Mouse (Mus musculus) natural killer cell, adult 2 months (primary cell): Measurements from ENCODE around the gene Ier5.

ENCODE experiments used
- DNase-seq, 2 experiments: peaks; one replicate each; pipeline ENCODE4 v3.0.0; 2022; ENCODE audit warnings: low spot score in 2 of 2

Ier5 gene

DNA sequence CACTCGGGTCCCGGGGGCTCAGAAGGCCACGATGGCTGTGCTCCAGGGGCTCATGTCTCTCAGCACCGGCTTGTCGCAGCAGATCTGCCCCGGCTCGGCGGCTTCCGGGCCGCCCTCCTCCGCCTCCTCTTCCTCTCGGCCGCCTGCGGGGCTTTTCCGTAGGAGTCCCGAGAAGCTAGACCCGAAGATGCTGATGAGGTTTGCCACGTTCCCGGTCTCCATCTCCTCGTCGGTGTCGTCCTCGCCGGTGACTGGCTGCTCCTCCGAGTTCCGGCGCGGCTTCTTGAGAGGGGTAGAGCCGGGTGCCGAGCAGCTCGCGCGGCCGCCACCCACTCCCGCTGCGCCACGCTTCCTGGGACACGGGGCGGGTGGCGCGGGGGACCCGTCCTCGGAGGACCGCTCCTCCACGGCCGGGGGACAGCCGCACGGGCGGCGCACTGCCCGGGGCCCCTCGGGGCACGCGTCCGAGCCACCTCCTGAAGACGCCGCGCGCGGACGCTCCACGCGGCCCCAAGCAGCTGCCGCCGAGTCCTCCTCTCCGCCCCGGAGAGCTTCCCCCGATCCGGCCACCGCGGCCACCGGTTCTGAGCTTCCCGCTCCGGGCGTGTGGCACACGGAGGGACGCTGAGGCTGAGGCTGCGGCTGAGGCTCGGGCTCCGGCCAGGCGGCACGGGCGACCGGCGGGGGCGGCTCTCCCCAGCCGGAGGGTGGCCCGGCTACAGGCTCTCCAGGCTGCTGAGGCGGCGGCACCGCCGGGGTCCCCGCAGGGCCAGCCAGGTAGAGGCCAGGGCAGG, 753 bp downstream of the Ier5 start:
- peak; percentile 54 to 63 for DNase-seq

DNA sequence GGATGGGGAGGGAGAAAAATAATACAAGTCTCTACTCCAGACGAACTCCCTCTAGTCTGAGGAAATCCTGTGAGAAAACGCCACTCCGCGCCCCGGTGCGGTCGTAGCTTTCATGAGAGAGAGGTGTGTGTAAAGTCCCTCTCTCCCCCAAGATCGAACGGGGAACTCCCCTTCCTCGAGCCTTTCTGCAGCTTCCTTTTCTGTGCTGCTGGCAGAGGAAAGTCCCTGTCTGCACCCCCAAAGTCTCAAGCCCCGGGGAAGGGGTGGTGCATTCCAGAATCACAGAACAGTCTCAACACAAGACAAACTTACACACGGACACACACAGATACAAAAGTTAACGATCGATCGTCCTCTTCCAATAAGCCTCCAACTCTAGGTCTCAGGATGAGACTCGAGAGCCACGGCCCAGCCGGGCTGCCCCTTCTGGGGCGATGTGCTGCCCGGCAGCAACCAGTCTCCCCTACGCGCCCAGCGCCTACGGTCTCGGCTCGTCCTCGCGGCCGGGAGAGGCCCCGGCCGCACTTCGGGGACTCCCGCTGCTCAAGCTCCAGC, 1.4 kb downstream of the Ier5 start:
- peak; percentile 91 to 92 for DNase-seq

DNA sequence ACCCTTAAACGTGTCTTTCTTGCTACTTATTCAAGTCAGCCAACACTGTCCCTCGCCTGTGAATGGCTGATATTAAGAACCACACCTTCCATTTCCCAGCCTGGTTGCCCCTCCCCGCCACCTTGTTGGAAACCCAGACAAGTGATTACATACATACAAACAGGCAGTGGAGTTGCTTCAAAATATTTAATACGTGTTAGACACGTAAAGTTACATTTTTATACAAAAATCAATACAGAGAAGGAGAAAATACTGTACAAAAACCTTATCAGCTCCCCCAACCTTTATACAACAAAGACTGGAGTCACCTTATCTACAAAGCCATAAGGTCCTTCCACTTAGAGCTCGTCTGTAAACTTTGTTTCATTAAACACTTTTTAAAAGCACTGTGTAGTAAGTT, 2.1 kb downstream of the Ier5 start:
- peak; percentile 54 for DNase-seq

DNA sequence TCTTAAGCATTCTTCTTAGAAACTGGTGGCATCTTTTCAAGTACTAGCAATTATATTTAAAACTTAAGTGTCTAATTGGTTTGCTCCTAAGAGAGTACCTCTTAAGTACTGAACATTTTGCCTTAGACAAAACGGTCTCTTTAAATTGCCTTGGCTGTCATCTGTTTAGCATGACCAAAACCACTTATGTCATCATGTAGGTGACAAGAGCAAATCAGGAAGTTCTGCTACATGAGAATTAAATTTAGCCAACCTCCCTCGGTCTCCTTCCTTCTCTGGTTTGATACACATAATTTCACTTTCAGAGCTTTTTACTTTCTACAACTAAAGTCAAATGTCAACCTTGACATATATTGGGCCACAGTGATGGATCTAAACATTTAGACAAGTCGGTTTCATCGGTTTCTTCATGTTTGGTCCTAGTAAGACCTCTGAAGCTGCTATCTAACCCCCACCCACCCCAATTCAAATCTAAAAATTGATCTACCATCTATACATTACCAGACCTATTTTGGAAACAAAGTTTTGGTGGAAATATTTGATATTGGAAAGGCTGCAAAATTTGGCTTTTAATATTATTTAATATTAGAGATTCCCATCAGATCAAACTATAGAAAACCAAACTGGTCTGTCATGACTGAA, 2.7 kb downstream of the Ier5 start:
- DNase-seq = peak; percentile 44 to 49

GRCm38 (mm10) chr1:155093971-155094707, 5.3 kb downstream of the Ier5 start:
- no peak for DNase-seq

GRCm38 (mm10) chr1:155093145-155093791, 6.2 kb downstream of the Ier5 start:
- DNase-seq = no peak

DNA sequence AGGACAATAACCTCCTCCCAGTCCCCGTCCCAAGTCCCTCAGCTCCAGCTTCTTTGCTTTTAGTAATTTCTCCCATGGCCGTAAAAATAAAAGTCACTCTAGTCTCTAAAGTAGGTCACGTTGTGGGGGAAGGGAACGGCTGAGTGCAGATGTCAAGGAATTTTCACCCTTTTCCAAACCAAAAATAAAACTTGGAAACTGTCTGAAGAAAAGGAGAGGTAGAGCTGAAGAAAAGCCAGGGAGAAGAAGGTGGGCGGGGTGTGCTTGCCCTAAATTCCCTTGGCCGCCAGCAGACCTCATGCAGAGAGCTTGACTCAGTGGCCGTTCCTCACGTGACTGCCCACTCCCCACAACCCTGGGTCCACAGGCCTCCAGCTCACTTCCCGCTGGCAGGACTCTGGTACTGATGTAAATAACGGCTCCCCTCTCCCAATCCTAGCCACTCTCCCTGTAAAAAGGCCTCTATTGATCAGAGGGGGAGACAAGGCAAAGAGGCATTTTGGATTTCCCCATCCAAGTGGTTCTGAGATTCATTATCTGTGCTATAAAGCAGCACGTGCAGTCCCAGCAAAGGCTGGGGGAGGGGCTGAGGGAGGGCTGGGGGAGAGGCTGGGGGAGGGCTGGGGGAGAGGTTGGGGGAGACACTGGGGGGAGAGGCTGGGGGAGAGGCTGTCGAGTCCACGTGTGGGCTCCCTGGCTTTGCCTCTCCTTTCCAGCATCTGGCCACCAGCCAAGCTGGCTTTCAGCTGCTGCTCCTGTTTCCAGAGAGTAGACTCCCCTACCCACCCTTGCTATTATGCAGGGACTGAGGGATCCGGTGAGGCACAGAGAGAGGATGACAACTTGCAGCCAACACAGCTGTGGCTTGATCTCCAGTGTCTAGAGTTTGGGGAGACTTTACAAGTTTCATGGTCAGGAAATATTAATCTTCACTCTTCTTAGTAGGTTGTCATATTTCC, 7.3 kb downstream of the Ier5 start:
- DNase-seq = no peak

- DNase-seq = peak; percentile 19 to 76
Measured at GRCm38 (mm10) chr1:155091374-155091841, 8.0 kb downstream of the Ier5 start.

DNA sequence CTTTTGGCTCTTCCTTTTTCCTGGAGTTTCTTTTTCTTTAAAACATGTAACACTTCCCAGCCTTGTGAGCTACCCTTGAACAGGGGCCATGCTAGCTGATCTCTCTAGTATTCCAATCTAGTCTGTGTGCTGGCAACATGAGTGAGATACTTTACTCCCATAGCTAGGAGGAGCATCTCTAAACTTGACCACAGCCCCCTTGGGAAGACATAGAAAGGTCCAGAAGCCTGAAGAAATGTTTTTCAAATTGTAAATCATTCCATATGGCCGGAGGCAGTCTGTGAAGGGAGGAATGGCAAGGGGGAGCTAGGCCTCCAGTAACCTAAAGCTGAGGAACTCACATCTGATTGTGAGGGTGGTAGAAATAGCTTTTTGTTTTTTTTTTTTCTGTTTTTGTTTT, 8.7 kb downstream of the Ier5 start:
- DNase-seq = no peak

DNA sequence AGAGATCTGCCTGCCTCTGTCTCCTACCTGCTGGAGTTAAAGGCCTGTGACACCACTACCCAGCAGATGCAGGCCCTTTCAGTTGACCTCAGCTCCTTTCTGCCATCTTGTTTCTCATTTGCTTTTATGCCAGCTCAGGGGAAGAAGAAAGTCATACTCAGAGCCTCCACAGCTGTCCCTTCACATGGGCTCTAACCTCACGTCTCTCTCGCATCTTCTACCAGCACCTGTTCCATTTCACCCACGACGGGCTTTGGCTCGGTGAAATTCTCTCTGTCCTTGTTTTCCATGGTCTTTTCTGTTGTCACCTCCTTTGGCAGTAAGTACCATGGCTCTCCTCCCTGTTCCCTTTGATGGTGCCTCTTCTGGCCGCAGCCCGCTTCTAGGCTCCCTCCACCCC, 9.1 kb downstream of the Ier5 start:
- DNase-seq = no peak

GRCm38 (mm10) chr1:155088847-155089603, 10.4 kb downstream of the Ier5 start:
- DNase-seq = no peak

DNA sequence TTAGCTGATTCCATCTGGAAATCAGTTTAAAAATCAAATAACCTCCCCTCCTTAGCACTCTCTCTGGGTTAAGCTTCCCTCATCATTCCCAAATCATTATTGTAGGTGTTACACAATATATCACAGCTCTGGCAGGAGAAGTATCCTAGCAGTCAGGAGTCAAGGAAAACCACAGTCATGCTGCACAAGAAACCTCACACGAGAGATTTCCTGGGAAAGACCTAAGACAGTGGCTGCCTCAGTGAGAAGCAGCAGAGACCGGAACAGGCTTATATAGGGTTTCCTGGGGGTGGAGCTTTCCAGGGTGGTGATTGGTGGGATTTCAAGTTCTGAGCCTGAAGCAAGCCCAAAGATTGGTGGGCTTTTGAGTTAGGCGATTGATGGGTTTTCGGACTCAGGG, 11.4 kb downstream of the Ier5 start:
- DNase-seq = no peak

GRCm38 (mm10) chr1:155086893-155087292, 12.5 kb downstream of the Ier5 start:
- DNase-seq = peak; percentile 22 to 33

- no peak for DNase-seq
Measured at GRCm38 (mm10) chr1:155086416-155086815, 13.0 kb downstream of the Ier5 start.

DNA sequence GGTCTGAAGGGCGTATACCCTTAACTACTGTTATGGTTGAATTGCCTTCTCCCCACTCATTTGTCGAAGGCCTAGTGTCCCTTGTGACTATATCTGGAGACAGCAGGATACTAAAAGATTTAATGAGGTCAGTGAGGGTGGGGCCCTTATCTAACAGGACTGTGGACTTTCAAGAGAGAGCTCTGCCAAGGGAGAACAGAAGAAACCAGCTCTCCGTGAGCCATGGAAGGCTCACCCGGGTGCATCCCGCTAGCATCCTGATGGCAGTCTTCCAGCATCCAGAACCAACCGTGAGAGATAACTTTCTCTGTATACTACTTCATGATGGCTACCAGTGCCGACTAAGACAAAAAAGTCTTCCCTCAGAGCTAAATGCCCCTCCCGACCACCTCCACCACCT, 14.6 kb downstream of the Ier5 start:
- DNase-seq = no peak

DNA sequence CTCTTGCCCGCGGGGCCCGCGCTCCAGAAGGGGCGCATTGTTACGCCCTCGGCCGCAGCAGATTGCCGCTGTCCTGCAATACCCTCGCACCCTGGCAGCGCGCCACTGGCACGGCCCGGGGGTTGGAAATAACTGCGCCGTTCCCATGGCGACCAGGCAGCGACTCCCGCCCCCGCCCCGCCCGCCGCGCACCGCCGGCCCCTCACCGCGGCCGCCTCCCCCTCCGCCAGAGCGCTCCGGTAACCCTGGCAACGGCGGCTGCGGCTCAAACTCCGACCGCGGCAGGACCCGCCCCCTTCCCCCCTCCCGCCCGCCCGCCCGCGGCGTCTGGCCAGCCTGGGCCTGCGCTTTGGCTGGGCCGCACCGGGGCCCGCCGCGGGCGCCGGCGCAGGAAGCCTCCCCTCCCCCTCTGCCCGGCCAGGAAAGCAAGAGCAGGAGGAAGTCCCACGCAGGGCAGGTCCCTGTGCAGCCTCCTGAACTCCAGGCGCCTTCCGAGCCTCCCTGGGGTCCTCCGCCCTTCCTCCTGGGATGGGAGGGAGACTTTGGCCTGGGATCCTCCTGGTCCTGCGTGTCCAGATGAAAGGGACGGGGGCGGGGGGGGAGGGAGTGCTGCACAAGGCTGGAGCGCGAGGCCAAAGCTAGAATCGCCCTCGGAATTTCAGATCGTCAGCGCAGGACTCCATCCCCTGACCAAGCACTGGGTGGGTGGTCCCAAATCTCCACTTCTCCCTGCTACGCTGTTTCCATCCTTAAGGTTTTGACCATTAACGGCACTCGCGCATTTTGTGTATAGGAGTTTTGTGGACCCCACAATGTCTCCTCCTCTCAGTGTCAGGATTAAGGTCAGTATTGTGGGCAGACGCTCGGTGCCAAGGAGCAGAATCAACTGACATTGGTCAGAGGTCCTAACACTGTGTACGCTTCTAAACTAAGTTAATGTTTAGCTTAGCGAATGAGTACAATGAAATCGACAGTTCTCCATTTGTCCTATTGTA, 15.9 kb downstream of the Ier5 start:
- DNase-seq = peak; percentile 81 to 86

GRCm38 (mm10) chr1:155082965-155083268, 16.5 kb downstream of the Ier5 start:
- DNase-seq = peak in 1 of 2 experiments; percentile 13

GRCm38 (mm10) chr1:155082158-155082964, 17.1 kb downstream of the Ier5 start:
- no peak for DNase-seq
